Mouse (Mus musculus): ENCODE measurements around the gene Gm5767. TPM values are rescaled to one million over a fixed set of nuclear protein-coding genes. Genes with fewer than 3 reads are reported as not detected.
A peak's percentile ranks its signal among the peaks of the same experiment; 100 is the strongest.

Gene Gm5767
- polyA plus RNA-seq, 1 experiment from 2014 or later: not detected

DNA sequence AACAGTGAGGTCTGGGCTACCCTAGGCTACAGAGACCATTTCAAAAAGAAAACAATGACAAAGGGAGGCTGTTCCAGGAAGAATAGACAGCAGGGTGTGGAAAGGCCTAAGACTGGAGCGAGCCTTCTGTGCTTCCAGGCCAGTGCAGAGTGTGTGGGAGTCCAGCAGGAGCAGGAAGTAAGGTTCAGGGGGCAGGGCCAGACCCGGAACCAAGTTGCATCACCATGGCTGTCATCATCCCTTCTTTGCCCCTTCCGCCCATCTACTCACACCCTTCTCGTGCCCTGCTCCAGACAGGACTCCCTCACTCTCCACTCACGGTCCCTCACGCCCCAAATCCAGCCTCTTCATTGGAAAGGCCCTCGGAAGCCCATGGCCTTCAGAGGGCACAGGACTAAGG, 13.3 kb upstream of the Gm5767 start:
- H3K27me3 ChIP-seq (ENCODE audit: control insufficient read depth, insufficient read depth, low read depth, low read length): no peaks in the 10 kb centered on the region
- no peaks in the 10 kb centered on the region for H3K9me3 ChIP-seq (ENCODE audit: control insufficient read depth, low read length)
- peaks cover 6% of the 10 kb centered on the region for H3K36me3 ChIP-seq (ENCODE audit: control insufficient read depth, insufficient read depth, low read length)
- ATAC-seq (ENCODE audit: low read depth): no peak
- 79% methylated on average over 7 of the region's 7 CpGs for WGBS
- peaks cover 37% of the 10 kb centered on the region for H3K4me1 ChIP-seq (replicated peaks; ENCODE audit: control insufficient read depth, insufficient read depth, low read length)
- H3K4me2 ChIP-seq (ENCODE audit: low read depth, low read length): 0 out of 2 replicates have a peak overlapping the region, but pooled peaks have one; percentile 2
- no peak overlapping the region for H3K4me3 ChIP-seq (ENCODE audit: low read length)
- H3K9ac ChIP-seq (ENCODE audit: low read length): peak overlapping the region; percentile 38
- 0 out of 2 replicates have a peak overlapping the region, but pooled peaks have one; percentile 5 for H3K27ac ChIP-seq (ENCODE audit: low read length)

DNA sequence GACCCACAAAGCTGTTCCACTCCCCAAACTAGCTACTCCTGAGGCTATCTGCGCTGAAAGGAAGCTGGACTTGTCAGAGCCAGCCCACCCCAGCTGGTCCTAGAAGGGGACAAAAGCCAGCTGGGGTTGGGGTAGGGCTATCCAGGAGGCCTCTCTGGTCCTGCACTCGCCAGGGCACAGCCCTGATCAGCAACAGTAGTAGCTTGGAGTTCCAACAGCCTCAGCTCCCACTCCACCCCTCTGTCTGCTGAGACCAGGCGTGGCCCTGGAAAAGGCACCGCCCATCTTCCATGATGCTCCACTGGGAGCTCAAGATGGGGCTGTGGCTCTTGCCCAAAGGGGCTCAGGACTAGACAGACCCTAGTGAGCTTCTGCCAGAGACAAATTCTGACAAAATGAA, 12.8 kb upstream of the Gm5767 start:
- WGBS: 59% methylated on average over 4 of the region's 4 CpGs
- ATAC-seq (ENCODE audit: low read depth): no peak
- Histone ChIP-seq H3K9ac (ENCODE audit: low read length) (peak overlapping the region; percentile 38), H3K27me3 (ENCODE audit: control insufficient read depth, insufficient read depth, low read depth, low read length) (no peaks in the 10 kb centered on the region), H3K9me3 (ENCODE audit: control insufficient read depth, low read length) (no peaks in the 10 kb centered on the region), H3K4me3 (ENCODE audit: low read length) (no peak overlapping the region), H3K4me1 (replicated peaks; ENCODE audit: control insufficient read depth, insufficient read depth, low read length) (peaks cover 37% of the 10 kb centered on the region), H3K36me3 (ENCODE audit: control insufficient read depth, insufficient read depth, low read length) (0 out of 2 replicates have a peak, but pooled peaks cover under 1% of the 10 kb centered on the region), H3K4me2 (ENCODE audit: low read depth, low read length) (0 out of 2 replicates have a peak overlapping the region, but pooled peaks have one; percentile 2), H3K27ac (ENCODE audit: low read length) (no peak overlapping the region)

DNA sequence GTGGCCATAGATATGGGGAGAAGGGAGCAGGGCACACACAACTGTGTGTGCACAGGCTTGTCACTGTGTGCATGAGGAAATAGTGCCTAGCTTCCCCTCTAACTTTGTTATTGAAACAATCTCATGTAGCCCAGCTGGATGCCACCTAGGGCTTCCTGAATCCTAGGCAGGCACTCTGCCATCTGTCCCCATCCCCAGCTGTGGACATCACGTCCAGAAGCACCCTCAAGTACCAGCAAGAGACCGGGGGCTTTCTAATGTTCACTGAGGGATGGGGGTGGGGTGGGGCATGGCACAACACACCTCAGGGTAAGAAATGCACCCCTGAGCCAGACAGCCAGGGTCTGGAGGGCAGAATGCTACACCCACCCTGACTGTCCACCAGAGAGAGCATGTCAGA, 12.2 kb upstream of the Gm5767 start:
- no peak for ATAC-seq (ENCODE audit: low read depth)
- WGBS: 64% methylated on average over 2 of the region's 2 CpGs
- H3K4me1 ChIP-seq (replicated peaks; ENCODE audit: control insufficient read depth, insufficient read depth, low read length): peaks cover 37% of the 10 kb centered on the region
- peaks cover 4% of the 10 kb centered on the region; the same call in 1 of the 2 replicates for H3K27me3 ChIP-seq (ENCODE audit: control insufficient read depth, insufficient read depth, low read depth, low read length)
- no peak overlapping the region for H3K27ac ChIP-seq (ENCODE audit: low read length)
- H3K9me3 ChIP-seq (ENCODE audit: control insufficient read depth, low read length): no peaks in the 10 kb centered on the region
- H3K9ac ChIP-seq (ENCODE audit: low read length): no peak overlapping the region
- no peaks in the 10 kb centered on the region for H3K36me3 ChIP-seq (ENCODE audit: control insufficient read depth, insufficient read depth, low read length)
- H3K4me2 ChIP-seq (ENCODE audit: low read depth, low read length): no peak overlapping the region
- no peak overlapping the region for H3K4me3 ChIP-seq (ENCODE audit: low read length)

DNA sequence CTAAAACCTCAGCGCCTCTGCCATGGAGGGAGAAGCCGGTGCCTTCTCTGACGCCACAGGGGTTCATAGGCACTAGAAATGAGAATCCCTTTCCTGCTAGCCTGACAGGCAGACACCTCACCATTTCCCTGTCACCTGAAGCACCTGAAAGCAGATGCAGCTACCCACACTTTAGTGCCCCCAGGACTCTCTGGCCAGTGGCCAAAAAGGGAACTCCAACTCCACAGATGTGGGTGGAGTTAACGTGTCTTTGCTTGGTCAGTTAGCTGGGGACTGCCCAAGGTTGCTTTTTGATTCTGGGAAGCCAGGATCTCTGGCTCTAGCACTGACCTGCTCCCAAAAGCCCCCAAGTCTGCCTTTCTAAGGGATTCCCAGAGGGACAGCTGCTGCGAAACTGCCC, 11.1 kb upstream of the Gm5767 start:
- Histone ChIP-seq H3K4me1 (replicated peaks; ENCODE audit: control insufficient read depth, insufficient read depth, low read length) (peaks cover 37% of the 10 kb centered on the region), H3K4me3 (ENCODE audit: low read length) (no peak overlapping the region; the same call in 1 of the 2 replicates)

DNA sequence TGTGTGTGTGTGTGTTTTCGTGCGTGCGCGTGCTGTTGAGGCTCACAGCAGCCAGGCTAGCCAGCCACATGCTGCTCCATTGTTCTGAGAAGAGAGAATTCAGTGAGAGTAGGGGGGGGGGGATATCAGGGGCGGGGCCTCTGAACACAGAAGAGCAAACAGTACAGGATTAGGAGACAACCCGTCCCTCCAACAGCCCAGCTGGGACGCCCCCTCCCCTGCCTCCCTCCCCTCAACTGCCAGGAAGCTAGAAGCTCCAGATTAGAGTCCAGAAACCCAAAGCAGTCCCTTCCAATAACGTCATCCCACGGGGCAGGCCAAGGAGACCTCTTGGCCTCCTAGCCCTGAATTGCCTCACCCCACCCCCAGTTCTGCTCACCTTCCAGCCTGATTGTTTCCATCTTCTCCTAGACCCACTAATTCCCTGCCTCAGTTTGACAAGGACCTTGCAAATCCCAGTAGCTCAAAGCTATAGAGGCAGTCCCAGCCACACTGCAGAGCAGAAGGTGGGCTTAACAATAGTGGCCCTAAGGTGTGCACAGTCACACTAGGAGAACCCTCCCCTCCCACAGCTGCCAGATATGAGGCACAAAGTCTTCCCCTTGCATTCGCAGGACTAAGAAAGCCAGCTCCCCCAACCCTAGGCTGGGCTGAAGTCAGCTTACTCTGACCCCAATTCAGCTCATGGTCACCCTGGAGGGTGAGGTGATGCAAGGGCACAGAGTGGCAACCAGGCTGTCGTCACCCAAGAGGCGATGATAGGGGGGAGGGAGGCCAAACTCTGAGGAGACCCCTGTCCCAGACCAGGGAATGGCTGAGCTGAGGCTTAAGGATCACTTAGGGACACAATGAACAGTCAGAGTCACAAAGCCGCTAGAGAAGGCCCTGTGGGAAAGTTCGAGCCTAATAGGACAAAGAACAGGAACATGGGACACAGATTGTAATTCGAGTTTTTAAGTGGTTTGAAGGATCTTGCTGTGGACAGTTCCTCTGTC, 10.2 kb upstream of the Gm5767 start:
- peaks cover 37% of the 10 kb centered on the region for H3K4me1 ChIP-seq (replicated peaks; ENCODE audit: control insufficient read depth, insufficient read depth, low read length)
- peak overlapping the region; percentile 89; the same call in 1 of the 2 replicates for H3K27ac ChIP-seq (ENCODE audit: low read length)
- WGBS: 10% methylated on average over 14 of the region's 15 CpGs
- peak overlapping the region; percentile 76 for H3K9ac ChIP-seq (ENCODE audit: low read length)
- peak overlapping the region; percentile 70 for H3K4me2 ChIP-seq (ENCODE audit: low read depth, low read length)
- peaks cover 6% of the 10 kb centered on the region; the same call in 1 of the 2 replicates for H3K27me3 ChIP-seq (ENCODE audit: control insufficient read depth, insufficient read depth, low read depth, low read length)
- H3K4me3 ChIP-seq (ENCODE audit: low read length): peak overlapping the region; percentile 72
- no peak for ATAC-seq (ENCODE audit: low read depth)
- no peaks in the 10 kb centered on the region for H3K36me3 ChIP-seq (ENCODE audit: control insufficient read depth, insufficient read depth, low read length)
- H3K9me3 ChIP-seq (ENCODE audit: control insufficient read depth, low read length): no peaks in the 10 kb centered on the region

More for the DNA sequence above, 11.1 kb upstream of the Gm5767 start:
- Histone ChIP-seq H3K27ac (ENCODE audit: low read length) (no peak overlapping the region), H3K4me2 (ENCODE audit: low read depth, low read length) (peak overlapping the region; percentile 70; the same call in 1 of the 2 replicates), H3K27me3 (ENCODE audit: control insufficient read depth, insufficient read depth, low read depth, low read length) (peaks cover 6% of the 10 kb centered on the region; the same call in 1 of the 2 replicates), H3K9me3 (ENCODE audit: control insufficient read depth, low read length) (no peaks in the 10 kb centered on the region), H3K36me3 (ENCODE audit: control insufficient read depth, insufficient read depth, low read length) (no peaks in the 10 kb centered on the region), H3K9ac (ENCODE audit: low read length) (peak overlapping the region; percentile 29)
- ATAC-seq (ENCODE audit: low read depth): no peak
- WGBS: 64% methylated on average over 5 of the region's 5 CpGs

DNA sequence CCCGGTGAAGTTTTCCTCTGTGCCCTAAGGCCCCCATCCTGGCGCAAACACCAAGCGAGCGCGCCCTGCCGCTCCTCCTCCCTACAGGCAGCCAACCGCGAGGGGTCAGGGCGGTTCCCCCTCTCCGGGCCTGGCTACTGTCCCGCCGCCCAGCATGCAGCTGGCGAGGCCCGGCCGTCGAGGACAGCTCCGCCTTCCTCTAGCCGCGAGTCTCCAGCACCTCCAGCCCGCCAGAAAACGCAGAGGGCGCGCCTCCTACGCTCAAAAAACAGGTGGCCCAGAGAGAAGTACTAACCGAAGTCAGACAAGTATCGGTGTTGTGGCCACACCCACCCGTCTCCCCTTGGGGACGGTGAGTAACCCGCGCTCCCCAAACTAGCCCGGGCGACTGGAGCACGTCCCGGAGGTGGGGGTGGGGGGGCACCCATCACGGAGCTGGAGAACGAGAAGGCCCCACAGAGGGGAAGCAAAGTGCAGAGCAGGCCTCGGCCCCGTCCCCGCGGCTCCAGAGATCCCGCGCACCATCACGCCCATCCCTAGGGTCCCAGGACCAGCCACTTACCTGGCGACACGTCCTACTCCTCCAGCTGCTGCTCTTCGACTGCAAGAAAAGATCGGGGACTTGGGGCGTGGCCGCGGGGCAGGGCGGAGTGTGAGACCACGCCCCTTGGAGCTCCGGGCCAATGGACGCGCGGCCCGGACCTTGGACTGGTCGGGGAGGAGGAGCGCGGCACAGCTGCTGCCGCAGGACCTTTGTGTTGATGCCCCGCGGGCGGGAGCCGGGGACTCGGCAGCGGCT, 8.8 kb upstream of the Gm5767 start, which contains the start of gene Carhsp1:
TSS of gene Carhsp1 (minus strand) at position 605 of the 799 bp plus-strand sequence.
- under 1% methylated on average over 67 of the region's 67 CpGs for WGBS
- peak within 1 kb of the TSS; percentile 72 for H3K4me3 ChIP-seq (ENCODE audit: low read length)
- ATAC-seq (ENCODE audit: low read depth): peak; percentile 94
- peaks cover 6% of the 10 kb centered on the region; the same call in 1 of the 2 replicates for H3K27me3 ChIP-seq (ENCODE audit: control insufficient read depth, insufficient read depth, low read depth, low read length)
- no peaks in the 10 kb centered on the region for H3K36me3 ChIP-seq (ENCODE audit: control insufficient read depth, insufficient read depth, low read length)
- H3K4me2 ChIP-seq (ENCODE audit: low read depth, low read length): peak within 1 kb of the TSS; percentile 70
- peak within 1 kb of the TSS; percentile 76 for H3K9ac ChIP-seq (ENCODE audit: low read length)
- H3K4me1 ChIP-seq (replicated peaks; ENCODE audit: control insufficient read depth, insufficient read depth, low read length): peaks cover 27% of the 10 kb centered on the region
- H3K27ac ChIP-seq (ENCODE audit: low read length): peak within 1 kb of the TSS; percentile 89
- H3K9me3 ChIP-seq (ENCODE audit: control insufficient read depth, low read length): no peaks in the 10 kb centered on the region

DNA sequence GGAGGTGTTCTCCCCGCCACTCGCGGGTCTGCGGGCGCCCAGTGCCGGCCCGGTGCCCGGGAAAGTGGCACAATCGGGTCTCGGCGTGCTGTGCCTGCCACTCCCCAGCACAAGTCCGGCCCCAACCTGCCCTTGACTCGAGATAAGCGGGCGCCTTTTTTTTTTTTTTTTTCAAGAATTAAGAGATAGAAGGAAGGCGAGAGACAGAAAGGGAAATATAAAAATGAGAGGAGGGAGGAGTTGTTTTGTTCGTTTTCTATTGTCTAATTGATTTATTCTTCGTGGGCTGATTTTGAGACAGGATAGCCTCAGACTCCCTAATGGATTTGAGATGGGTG, 8.3 kb upstream of the Gm5767 start:
- Histone ChIP-seq H3K4me1 (replicated peaks; ENCODE audit: control insufficient read depth, insufficient read depth, low read length) (peaks cover 25% of the 10 kb centered on the region), H3K27me3 (ENCODE audit: control insufficient read depth, insufficient read depth, low read depth, low read length) (peaks cover 6% of the 10 kb centered on the region; the same call in 1 of the 2 replicates), H3K4me2 (ENCODE audit: low read depth, low read length) (peak overlapping the region; percentile 70), H3K9ac (ENCODE audit: low read length) (peak overlapping the region; percentile 52; the same call in 1 of the 2 replicates), H3K36me3 (ENCODE audit: control insufficient read depth, insufficient read depth, low read length) (no peaks in the 10 kb centered on the region), H3K27ac (ENCODE audit: low read length) (no peak overlapping the region), H3K9me3 (ENCODE audit: control insufficient read depth, low read length) (no peaks in the 10 kb centered on the region), H3K4me3 (ENCODE audit: low read length) (peak overlapping the region; percentile 72)
- 1% methylated on average over 18 of the region's 18 CpGs for WGBS
- ATAC-seq (ENCODE audit: low read depth): no peak

DNA sequence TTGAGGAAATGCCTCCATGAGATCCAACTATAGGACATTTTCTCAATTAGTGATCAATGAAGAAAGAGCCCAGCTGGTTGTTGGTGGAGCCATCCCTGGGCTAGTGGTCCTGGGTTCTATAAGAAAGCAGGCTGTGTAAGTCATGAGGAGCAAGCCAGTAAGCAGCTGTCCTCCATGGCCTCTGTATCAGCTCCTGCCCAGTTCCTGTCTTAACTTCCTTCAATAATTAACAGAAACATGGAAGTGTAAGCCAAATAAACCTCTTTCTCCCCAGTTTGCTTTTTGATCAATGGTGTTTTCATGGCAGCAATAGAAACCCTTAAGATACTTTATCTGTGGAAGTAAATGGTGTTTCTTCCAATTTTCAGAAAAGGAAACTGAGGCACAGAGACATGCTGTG, 7.8 kb upstream of the Gm5767 start:
- Histone ChIP-seq H3K9me3 (ENCODE audit: control insufficient read depth, low read length) (no peaks in the 10 kb centered on the region), H3K9ac (ENCODE audit: low read length) (no peak overlapping the region), H3K27ac (ENCODE audit: low read length) (no peak overlapping the region), H3K4me1 (replicated peaks; ENCODE audit: control insufficient read depth, insufficient read depth, low read length) (peaks cover 20% of the 10 kb centered on the region), H3K4me3 (ENCODE audit: low read length) (no peak overlapping the region), H3K27me3 (ENCODE audit: control insufficient read depth, insufficient read depth, low read depth, low read length) (peaks cover 6% of the 10 kb centered on the region; the same call in 1 of the 2 replicates), H3K36me3 (ENCODE audit: control insufficient read depth, insufficient read depth, low read length) (no peaks in the 10 kb centered on the region), H3K4me2 (ENCODE audit: low read depth, low read length) (no peak overlapping the region)
- no peak for ATAC-seq (ENCODE audit: low read depth)

Data from lung, embryonic 16.5 days (tissue).